Mouse (Mus musculus): ENCODE measurements at regions not wholly inside any gene's neighbourhood (a gene's known extent, or its start where the extent isn't known, plus 50 kb on each side); places are given as distances from the start of the nearest gene placed in this dataset.

DNA sequence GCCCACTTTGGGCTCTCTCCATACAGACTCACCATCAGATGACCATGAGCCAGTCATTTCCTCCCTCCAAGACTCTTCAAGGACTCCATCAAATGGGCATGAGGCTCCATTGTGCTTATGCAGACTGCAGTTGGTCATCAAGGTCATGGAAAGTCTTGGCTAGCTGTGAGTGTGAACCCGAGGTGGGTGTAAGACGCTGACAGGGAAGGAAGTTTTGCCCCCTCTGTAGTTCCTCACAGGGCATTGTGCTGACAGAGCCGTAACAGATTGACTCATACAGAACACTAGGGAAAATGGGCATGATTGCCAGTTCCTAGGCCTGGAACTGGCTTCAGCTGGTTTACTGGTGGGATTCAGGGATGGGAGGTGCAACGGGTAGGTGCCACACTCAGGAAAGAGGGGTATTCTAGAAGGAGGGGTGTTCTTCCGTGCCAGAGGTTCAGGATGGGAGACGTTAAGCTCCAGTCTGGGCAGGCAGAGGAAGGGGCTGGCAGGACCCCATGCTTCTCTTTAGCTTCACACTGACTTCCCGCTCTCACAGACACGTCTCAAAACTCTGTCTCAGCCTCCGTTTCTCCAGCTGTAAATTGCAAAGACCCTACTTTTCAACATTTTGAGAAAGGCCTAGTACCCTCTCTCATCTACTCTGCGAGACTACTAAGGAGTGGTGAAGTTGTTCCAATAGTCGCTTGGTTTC is 228.4 kb upstream of the Tprg start:
- TF ChIP-seq CTCF (IDR thresholded peaks at IDR 0.05; ENCODE audit: control insufficient read depth, insufficient read depth, insufficient replicate concordance, low read depth, low read length) (no peak), POLR2A (IDR thresholded peaks at IDR 0.05; ENCODE audit: control insufficient read depth, low read depth, low read length) (no peak)

Data from testis, adult 2 months (tissue).